Mouse (Mus musculus) embryo, embryonic 10 days (tissue): ENCODE results near the gene Cd247.
"Not testable (repeated sequence)": the region's sequence is repeated elsewhere in the genome, so short reads cannot be mapped to it uniquely, and the experiment has no call there.

Source experiments
- DNase-seq: peaks from one replicate; pipeline ENCODE4 v3.0.0-alpha.2; 2015; ENCODE audit warnings: low spot score

Cd247 gene

GRCm38 (mm10) chr1:165788511-165788910 is at the start of gene Cd247:
TSS of gene Cd247 (plus strand) at chr1:165788681.
- no peak for DNase-seq

DNA sequence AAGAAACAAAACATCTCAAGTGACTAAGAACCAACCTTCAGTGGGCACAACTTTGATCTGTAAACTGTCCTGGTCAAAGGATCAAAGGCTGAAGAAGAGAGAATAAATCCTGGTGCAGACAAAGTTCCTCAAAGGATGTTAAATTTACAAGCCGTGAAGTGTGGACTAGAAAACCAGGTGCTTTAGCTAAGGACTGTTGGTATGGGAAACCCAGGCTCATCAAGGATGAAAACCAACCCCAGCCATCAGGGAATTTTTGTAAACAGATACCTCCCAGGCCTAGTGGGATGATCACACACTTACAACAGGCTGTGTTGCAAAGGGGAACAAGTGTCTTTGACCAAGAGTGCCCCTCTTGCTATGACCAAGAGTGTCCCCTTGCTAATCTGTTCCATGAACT is 49.5 kb upstream of the Cd247 start:
- DNase-seq = no peak

DNA sequence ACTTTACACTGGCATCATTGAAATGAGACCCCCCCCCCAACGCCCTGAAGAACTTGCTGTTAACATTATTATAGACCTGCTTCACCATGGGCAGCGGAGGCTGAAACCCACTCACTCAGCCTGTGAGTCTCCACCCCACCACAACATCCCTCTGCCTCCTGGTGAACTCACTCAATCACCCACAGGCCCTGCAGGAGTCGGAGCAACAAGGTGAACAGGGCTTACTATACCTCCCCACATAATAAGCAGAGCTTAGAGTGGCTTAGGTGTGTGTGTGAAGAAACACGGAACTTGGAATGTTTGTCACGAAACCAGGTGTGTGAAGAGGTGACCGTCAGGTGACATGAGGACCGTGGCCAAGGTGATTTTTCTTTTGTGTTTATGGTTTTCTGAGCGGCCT is 46.5 kb upstream of the Cd247 start:
- DNase-seq = no peak

- DNase-seq = peak; percentile 46
Measured at GRCm38 (mm10) chr1:165748053-165748452, 40.4 kb upstream of the Cd247 start.

DNA sequence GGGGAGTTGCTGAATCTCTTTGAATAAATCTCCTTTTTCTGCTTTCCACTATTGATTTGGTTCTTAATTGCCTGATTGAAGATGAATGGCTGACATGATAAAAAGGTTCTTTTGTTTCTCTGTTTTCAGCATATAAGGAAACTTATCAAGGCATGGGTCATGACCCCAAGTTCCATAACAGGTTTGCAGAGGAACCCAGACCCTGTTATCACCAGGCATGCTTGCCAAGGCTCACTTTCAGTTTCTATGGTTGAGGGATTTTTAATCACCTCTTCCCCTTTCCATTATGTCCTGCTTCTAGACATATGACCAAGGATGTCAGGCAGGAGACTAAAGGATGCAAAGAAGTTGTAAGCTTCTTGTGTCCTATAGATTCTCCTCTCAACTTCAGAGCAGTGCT is 37.3 kb upstream of the Cd247 start:
- no peak for DNase-seq

- DNase-seq = no peak
Measured at GRCm38 (mm10) chr1:165751838-165752237, 36.6 kb upstream of the Cd247 start.

- no peak for DNase-seq
Measured at GRCm38 (mm10) chr1:165754205-165754604, 34.3 kb upstream of the Cd247 start.

- no peak for DNase-seq
Measured at GRCm38 (mm10) chr1:165755194-165755593, 33.3 kb upstream of the Cd247 start.

- DNase-seq = no peak
Measured at GRCm38 (mm10) chr1:165761522-165762305, 26.8 kb upstream of the Cd247 start.

GRCm38 (mm10) chr1:165762498-165762897 is 26.0 kb upstream of the Cd247 start:
- DNase-seq = not testable (repeated sequence)

- DNase-seq = no peak
Measured at GRCm38 (mm10) chr1:165762914-165763634, 25.4 kb upstream of the Cd247 start.

GRCm38 (mm10) chr1:165763635-165764372 is 24.7 kb upstream of the Cd247 start, which contains the start of gene Creg1:
TSS of gene Creg1 (plus strand) at chr1:165763746.
- DNase-seq = peak; percentile 98

DNA sequence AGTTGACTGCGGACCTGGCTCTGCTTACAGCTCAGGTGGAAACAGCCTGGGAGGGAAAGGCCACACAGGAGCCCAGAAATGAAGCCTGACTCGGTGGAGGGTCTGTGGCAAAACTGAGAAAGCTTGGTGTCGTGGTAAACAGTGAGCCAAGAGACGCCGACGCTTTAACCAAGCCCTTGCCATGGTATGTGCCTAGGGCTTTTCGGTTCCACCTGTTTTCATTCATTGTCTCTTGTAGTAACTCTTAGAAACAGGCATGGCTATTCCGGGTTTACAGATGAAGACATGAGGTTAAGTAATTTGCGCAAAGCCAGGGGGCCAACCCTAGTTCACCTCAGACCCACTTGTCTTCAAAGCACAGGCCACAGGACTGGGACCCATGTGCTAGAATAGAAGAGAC is 23.9 kb upstream of the Cd247 start:
- DNase-seq = no peak

DNA sequence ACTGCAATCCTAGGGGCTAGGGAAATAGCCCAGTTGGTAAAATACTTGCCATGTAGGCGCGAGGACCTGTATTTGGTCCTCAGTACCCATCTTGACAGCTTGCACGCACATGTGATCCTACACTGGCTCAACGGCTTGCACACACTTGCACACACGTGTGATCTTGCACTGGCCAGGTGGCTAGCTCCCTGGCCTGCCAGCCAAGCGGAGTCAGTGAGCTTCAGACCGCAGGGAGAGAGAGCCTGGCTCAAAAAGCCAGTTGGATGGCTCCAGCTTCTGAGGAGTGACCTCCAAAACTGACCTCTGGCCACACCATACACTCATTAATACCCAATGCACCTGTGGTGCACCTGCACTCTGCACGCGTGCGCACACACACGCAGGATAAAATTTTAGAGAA is 23.4 kb upstream of the Cd247 start:
- DNase-seq = no peak

- no peak for DNase-seq
Measured at GRCm38 (mm10) chr1:165765651-165766294, 22.7 kb upstream of the Cd247 start.

DNA sequence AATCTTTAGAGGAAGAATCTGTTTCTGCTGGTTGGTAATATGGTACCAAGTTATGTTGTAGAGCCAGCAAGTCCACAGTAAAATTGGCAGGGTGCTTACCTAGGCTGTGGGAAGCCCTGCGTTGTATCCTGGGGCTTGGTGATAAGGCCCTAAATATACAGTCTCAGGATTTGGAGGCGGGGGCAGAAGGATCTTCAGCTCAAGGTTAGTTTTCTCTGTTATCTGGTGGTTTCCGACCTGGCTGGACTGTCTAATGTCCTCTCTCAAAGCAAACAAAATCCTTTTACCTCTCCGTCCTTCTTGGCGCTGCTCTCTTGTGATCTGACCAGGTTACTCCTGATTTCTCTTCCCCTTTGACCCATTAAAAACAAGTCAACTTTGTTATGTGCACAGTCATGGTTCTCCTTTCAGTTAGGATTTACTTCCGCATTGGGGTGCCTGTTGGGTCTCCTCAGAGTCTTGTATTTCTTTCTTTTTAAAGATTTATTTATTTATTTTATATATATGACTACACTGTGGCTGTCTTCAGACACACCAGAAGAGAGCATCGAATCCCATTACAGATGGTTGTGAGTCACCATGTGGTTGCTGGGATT is 22.1 kb upstream of the Cd247 start:
- DNase-seq = no peak

GRCm38 (mm10) chr1:165768894-165769512 is 19.5 kb upstream of the Cd247 start:
- no peak for DNase-seq

- no peak for DNase-seq
Measured at GRCm38 (mm10) chr1:165770181-165770759, 18.2 kb upstream of the Cd247 start.

GRCm38 (mm10) chr1:165771491-165771897 is 17.0 kb upstream of the Cd247 start:
- DNase-seq = peak; percentile 91

DNA sequence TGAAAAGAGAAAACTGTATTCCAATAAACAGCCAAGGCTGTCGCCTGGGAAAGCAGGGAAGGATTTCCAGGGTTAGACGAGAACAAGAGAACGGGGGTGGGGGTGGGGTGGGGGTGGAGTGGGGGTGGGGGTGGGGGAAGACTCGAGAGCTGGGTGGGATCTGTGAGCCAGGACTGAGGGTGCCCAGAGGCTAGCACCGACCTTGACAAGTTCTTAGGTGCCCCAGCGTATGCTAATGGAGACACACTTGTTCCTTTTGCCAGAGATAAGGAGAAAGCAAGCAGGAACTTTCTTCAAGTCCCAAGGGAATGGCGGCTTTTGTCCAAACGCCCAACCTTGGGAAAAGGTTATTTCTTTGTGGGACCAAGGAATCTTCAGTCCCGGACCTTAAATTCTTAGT is 16.5 kb upstream of the Cd247 start:
- DNase-seq = no peak
